Mouse (Mus musculus) T-helper 1 cell (primary cell): ENCODE data around the gene Marc2.

ENCODE experiments used
- in situ Hi-C: fragments of 300-600 bp; cut with MboI, MseI; formaldehyde crosslinking; loops from one replicate; pipeline ENCODE4 v1.15.1; 2025; ENCODE audit warnings: high pct_unique_total_duplicates

Gene Marc2

DNA sequence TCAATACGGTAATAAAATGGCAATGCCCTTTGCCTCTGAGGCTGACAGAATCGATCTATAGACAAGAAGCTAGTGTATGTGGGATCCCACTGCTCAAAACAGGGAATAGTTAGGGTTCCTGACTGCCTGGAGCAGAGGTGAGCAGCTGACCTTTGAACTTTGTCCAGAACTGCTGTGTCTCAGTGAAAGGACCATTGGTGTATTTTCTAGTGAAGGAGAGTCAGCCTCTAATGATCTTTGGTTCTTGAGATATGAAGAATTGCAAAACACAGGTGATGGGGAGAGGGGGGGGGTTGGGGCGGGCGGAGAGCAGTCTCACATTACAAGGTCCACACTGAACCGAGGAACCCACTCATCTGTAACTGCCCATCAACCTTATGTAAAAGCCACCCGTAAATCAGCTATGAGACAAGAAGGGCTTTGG is 36.7 kb downstream of the Marc2 start:
- in situ Hi-C loops = no loop called here

DNA sequence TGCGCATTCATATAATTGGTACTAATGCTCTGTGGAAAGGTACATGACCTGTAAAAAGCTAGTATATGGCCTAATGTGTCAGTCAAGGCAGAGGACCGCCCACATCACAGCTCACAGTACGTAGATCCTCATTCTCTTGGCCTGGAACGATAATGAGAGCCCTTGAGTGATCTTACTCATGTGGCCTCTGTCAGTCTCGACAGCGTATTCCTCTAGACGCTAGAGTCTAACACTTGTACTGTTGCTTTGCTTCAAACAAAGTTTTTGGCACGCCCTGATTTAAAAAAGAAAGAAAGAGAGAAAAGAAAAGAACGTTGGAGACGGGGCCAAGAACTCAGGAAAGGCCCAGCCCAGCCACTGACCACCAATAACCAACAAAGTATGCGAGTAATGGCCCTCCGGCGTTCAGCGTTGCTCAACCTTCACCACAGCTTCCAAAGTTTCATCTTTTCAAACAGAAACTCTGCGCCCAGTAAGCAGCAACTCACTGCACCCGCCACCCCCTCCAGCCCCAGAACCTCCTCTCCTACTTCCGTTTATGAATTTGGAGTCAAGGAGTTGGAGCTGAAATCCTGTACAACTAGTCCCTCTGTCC is 37.7 kb downstream of the Marc2 start:
- in situ Hi-C loops = no loop called here

DNA sequence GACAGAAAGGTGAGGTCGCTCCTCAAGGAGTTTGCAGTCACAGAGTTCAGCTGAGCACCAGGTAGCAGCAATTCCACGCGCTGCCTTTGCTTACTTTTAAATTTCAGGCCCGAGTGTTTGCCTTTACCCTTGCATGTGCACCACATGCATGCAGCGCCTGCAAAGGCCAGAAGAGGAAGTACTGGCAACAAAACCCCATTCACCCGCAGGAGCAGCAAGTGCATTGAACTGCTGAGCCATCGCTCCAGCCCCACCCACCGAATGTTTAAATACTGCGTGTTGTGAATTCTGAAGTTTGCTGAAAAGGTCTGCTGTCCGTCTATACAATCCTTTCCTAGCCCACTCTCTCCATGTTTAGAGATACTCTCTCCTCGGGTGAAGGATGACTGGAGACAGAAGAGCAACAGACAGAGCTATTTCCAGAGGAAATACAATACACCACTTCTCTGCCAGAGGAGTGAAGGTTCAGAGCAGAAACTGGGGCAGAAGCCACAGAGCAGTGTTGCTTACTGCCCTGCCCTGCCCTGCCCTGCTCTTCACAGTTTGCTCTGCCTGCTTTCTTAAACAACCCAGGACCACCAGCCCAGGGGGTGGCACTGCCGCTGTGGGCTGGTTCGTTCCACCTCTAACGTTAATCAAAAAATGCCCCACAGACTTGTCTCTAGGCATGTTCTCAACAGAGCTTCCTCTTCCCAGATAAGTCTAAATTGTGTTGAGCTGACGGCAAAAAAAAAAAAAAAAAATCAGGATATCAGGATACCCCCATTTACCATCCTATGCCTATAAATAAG is 38.4 kb downstream of the Marc2 start:
- in situ Hi-C loops = no loop called here

- in situ Hi-C loops = no loop called here
Measured at GRCm38 (mm10) chr1:184807123-184807522, 39.1 kb downstream of the Marc2 start.

GRCm38 (mm10) chr1:184805749-184806148 is 40.5 kb downstream of the Marc2 start:
- in situ Hi-C loops = no loop called here

DNA sequence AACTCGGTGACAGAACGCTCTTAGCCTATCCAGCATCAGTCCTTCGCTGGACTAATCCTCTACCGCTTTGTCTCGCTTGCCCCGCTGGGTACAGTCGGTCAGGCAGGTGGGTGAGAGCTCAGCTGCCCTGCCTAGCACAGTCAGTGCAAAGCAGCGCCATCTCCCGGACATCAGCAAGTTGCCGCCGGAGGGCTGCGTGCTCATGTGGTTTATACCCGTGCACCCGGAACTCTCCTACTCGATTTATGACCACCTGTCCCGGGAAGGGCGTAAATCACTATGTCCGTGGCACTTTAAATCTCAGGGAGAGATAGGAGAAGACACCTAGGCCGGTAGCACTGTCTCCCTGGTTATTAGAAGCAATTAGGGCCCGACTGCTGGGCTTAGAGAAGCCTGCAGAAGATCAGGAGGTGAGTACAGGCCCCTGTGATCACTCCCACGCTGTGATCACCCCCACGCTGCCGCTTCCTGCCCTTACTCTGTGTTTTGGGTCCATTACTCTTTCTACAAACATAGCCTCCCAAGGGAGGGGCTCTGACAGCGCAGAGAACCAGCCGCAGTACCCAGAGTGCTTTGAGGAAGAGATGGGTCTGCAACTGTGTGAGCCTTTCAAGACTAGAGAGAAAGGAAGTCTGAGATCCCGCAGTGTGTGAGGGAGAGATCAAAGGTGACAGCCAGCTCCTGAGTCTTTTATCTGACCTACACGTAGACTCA is 52.9 kb downstream of the Marc2 start:
- in situ Hi-C loops = no loop called here

GRCm38 (mm10) chr1:184791109-184791508 is 55.1 kb downstream of the Marc2 start:
- in situ Hi-C loops = no loop called here

DNA sequence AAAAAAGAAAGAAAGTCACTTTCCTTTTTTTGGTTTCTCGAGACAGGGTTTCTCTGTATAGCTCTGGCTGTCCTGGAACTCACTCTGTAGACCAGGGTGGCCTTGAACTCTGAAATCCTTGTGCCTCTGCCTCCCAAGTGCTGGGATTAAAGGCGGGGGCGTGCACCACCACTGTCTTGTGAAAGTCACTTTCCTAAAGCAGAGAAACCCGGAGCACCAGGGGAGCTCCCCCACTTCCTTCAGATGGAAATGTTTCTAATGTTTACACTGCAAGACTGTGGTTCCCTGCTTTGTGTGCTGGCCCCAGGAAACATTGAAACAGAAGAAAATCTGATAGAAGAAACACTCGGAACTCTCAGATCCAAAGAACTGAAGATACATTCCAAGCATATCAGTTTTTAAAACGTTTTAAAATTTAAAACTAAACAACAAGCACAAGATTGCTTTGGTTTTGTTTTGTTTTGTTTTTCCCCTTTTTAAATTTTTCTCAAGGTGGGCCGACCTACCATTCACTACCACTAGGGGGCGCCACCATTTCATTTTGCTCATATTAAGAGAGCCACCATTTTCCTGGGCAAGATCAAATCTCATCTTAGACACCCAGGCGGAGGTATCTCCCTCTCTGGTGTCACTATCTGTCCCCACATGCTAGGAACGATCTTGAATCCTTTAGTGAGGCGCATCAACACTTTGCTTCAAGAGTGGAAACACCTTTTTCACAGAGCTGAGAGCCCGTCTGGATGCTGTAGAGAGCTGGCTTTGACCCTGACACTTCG is 59.7 kb downstream of the Marc2 start:
- in situ Hi-C loops = no loop called here

GRCm38 (mm10) chr1:184783641-184784040 is 62.6 kb downstream of the Marc2 start:
- in situ Hi-C loops = no loop called here

DNA sequence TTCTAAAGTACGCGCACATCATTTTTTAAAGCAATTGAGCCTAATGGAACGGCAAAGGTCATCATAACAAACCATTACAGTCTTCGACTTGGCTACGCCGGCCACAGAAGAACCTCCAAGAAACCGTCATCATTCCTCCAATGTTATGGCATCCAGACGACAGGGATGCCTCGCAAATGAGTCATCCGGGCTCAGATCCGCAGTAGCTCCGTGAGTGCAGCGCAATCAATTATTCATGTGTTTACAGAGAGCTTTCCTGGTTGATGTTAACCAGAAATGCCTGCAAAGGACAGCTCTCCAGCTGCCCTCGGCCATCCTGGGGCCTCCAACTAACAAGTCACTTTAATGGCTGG is 64.1 kb downstream of the Marc2 start:
- in situ Hi-C loops = no loop called here

- in situ Hi-C loops = no loop called here
Measured at GRCm38 (mm10) chr1:184781286-184782160, 64.7 kb downstream of the Marc2 start.

- in situ Hi-C loops = no loop called here
Measured at GRCm38 (mm10) chr1:184778157-184778556, 68.1 kb downstream of the Marc2 start.

DNA sequence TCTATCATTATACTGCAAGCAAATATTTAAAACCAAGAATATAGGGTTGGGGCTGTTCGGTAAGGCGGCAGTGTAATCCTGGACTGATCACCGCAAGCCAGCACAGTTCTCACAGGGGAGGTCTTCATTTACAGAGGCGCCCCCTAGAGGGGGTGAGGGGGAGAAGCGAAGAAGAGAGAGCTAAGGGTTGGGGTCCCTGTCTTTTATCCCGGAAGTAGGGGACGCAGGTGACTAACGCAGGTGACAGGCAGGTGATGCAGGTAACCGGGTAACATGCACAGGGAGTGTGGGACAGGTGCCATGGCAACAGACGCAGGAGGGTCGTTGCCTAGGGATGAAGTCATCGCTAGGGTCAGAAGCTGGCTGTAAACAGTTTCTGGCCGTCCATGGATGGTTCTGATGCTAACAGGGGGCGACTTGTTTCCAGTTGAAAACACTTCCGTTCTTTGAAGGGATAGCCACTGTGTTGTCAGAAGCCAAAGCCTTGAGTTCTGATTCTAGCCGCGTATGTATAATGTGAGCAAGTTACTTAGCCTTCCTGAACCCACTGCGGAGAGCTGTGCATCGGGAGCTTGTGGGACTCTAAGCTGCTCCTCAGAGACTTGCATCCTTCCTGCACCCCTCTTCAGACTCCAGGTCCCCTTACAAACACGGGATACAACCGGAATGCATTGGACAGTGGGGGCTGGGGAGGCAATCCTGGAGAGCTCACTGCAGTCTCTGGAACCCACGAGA is 69.0 kb downstream of the Marc2 start:
- in situ Hi-C loops = no loop called here

DNA sequence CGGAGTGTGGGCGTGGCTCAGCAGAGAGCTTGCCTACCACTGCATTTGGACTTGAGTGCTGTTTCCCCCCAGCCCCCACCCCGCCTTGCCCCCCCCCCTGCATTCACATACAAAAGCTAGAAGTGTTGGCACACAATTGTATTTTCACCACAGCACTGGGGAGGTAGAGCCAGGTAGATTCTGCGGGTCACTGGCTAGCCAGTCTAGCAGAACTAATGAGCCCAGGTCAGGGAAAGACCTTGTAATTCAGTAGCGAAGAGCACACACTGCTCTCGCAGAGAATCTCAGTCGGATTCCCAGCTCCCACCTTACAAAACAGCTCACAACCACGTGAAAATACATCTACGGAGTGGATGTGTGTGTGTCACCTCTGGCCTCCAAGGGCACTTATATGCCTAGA is 71.0 kb downstream of the Marc2 start:
- in situ Hi-C loops = no loop called here

GRCm38 (mm10) chr1:184771891-184772249 is 74.4 kb downstream of the Marc2 start:
- in situ Hi-C loops = no loop called here

DNA sequence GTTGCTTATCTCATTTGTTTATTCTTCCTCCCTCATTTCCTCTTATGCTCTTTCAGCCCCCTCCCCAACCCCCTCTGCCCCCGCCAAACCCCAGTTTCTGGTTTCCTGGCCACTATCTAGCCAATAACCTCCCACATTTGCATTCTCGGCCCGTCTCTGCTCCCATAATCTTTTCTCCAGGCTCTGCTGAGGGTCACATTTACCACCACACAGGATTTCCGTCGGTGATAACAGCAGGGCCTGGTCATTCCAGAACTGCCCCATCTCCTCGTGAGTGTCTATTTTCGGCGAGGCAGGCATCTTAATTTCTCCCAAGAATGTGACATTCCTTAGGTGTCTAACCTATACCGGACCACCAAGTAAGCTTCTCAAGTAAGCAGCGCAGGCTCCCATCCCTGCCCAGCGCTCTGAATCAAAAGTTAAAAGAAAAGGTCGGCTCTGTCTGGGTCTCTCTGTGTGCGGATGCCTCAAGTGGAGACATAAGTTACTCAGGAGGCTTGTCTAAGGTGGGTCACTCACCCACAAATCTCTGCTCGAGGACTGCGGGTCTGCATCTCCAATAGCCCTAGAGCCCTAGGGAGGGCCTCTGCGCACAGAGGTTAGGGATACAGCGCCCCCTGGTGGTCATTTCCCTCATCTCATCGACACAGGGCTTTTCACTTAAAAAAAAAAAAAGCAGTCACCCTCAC is 74.9 kb downstream of the Marc2 start:
- in situ Hi-C loops = no loop called here

DNA sequence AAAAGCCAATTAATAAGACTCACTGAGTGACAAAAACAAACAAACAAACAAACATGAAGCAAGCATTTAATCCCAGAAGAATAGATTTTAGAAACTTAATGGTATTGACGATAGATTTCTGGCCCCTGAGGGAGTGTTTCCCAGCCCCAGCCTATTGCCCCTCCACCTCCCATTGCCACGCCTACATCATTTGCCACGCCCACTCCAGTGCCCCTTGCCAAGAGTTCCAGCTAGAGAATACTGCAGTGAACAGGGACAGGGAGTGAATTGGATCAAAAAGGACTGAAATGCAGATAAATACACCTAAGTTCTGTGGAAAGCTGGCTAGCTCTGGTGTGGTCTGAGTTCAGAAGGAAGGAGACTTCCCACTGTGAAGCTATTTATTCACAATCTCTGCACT is 82.4 kb downstream of the Marc2 start:
- in situ Hi-C loops = no loop called here
